Mouse (Mus musculus): ENCODE data around the gene Mlycd.
"Not testable (repeated sequence)": the region's sequence is repeated elsewhere in the genome, so short reads cannot be mapped to it uniquely, and the experiment has no call there.

Mlycd gene

GRCm38 (mm10) chr8:119394524-119395026 lies at the start of gene Mlycd:
Mlycd (plus strand) TSS chr8:119394878.
- peak; percentile 84 for DNase-seq (ENCODE audit: low spot score)

DNA sequence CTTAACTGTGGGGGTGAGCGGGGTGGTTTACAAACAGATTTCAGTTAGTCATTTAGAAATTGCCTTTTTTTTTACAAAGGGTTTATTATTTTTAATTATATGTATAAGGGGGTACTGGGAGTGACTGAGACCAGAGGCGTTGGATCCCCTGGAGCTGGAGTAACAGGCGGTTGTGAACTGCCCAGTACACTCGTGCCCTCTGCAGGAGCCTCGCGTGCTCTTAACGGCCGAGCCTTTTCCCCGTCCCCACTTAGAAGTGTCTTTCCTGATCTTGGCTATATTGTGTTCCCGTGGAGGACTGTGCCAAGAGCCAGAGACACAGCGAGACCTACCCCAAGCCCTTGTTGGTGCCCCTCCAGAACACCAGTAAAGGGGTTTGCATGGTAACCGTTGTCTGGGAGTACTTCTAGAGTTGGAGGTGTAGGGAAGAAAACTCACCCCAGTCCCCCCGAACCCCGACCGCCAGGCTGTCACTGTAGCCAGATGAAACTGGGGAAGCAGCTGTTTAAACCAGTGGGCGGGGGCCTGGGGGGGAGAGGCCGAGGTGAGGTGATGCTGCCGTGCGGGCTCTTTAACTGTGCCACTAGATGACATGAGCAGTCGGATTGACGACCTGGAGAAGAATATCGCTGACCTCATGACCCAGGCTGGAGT lies 49.5 kb upstream of the Mlycd start:
- no peak for DNase-seq (ENCODE audit: low spot score)

- no peak for DNase-seq (ENCODE audit: low spot score)
These were observed 49.0 kb upstream of the Mlycd start for GRCm38 (mm10) chr8:119345683-119346075.

DNA sequence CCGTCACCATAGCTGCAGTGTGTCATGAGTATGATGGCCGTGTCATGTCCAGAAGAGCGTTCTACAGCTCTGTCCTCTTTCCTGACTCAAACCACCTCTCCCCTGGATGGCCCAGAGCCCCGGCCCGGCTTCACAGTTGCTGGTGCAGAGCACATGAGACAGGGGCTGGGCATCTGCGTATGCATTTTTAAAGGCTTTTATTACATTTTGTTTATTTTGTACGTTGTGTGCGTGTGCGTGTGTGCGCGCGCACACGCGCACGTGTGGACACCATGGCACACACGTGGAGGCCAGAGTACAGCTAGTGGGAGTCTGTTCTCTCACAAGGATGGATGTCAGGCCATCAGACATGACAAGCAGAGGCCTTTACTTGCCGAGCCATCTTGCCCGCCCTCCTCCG lies 43.0 kb upstream of the Mlycd start:
- no peak for DNase-seq (ENCODE audit: low spot score)

- no peak for DNase-seq (ENCODE audit: low spot score)
These were observed 41.6 kb upstream of the Mlycd start for GRCm38 (mm10) chr8:119352977-119353658.

DNA sequence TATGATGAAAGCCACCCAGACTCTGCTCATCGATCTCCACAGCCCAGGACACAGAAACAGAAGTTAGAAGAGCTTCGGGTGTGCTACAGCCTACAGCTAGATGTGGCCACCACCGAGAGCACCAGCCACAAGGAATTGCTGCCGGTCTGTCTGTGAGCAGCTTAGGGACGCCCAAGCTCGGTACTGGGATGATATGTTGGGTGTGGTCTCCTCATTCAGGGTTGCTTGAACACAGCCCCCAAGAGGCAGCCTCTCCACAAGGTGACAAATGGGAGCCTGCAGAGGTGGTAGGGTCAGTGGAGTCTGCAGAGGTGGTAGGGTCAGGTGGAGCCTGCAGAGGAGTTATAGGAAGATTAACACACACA lies 41.0 kb upstream of the Mlycd start:
- DNase-seq (ENCODE audit: low spot score) = no peak

- not testable (repeated sequence) for DNase-seq (ENCODE audit: low spot score)
These were observed 38.0 kb upstream of the Mlycd start for GRCm38 (mm10) chr8:119356631-119357030.

GRCm38 (mm10) chr8:119358175-119358574 lies 36.5 kb upstream of the Mlycd start:
- no peak for DNase-seq (ENCODE audit: low spot score)

DNA sequence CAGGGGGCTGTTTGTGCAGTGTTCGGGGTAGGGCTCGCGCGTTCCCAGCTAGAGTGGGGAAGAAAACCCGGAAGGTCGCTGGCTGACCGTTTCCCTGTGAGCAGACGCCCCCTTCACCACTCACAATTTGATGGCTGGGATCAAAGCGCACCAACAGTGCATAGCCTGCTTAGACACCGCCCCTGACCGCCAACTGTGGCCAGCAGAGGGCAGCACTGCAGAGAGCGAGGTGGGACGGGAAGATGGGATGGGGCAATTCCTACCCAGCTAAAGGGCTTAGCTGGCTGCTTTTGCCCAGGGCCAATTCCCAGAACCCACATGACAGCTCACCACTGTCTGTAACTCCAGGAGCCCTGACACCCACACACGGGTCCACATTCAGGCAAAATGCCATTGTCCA lies 35.8 kb upstream of the Mlycd start:
- DNase-seq (ENCODE audit: low spot score) = peak; percentile 54

DNA sequence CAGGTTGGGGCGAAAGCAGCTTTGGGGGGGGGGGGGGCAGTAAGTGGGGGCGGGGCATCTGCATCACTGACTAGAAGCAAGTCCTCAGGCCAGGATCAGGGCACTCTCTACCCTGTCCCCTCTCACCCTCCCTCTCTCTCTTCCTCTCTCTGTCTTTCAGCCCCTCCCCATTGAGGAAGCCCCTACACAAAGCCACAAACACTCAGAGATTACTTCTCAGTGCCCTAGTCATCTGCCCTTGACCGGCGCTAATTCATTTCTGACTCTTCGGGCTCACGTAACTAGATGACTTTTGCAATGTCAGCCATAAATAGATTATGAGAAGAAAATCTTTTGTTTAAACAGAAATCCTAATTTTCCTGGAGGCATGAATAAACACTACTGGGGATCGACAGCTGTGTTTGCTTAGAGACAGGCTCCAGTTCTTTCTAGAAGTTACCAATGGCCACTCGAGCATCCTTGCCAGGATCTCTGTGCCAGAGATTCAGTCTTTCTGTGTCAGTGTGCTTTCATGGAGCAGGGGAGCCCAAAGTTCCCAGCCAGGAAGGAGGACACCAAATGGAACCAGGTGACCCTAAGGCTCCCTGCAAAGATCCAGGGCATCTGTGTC lies 33.9 kb upstream of the Mlycd start:
- no peak for DNase-seq (ENCODE audit: low spot score)

DNA sequence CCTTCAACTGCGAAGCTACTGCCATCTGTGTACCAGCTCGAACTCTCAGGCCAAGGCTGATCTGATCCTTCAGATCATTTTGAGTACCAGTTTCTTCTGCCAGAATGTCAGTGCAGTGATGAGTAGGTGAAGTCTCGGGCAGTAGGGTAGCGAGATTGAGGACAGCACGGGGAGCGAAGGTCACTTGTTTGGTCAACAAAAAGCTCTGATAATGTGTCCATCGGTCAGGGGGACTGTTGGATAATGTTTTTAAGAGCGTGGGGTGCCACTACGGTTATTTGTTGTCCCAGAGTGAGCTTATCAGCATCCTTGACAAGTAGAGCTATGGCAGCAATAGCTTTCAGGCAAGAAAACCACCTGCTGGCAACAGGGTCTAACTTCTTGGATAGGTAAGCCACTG lies 20.0 kb upstream of the Mlycd start:
- not testable (repeated sequence) for DNase-seq (ENCODE audit: low spot score)

DNA sequence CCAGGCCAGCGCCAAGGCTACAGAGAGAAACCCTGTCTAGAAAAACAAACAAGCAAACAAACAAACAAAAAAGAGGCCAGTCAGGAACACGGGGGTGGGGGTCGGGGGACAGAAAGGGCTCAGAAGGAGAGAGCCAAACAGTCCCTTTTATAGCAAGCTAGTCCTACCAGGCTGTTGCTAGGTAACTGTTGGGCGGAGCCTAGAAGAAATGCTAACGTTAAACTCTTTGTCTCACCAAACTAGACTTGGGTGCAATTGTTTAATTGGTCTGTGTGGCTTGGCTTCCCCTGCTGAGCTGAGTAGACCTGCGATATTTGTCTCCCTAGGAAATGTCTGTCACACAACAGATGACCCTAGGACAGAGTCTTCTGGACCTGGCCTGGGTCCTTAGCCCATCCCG lies 16.2 kb upstream of the Mlycd start:
- DNase-seq (ENCODE audit: low spot score) = no peak

DNA sequence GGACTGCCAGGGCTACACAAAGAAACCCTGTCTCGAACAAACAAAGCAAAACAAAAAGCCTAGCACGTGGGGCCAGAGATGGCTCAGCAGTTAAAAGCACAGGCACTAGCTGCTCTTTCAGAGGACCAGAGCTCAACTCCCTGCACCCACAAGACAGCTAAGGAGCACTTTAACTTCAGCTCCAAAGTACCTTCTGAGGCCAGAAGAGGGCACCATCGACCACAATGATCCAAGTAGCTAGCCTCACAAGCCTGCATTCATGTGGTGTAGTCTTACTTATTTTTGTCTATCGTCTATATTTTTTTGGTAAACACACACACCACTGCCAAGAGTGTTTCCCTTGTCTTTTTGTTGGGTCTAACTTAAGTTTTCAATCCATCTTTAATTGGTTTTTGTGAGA lies 14.1 kb upstream of the Mlycd start:
- DNase-seq (ENCODE audit: low spot score) = no peak

- peak; percentile 67 for DNase-seq (ENCODE audit: low spot score)
These were observed 10.2 kb upstream of the Mlycd start for GRCm38 (mm10) chr8:119384478-119384877.

GRCm38 (mm10) chr8:119385854-119386253 lies 8.8 kb upstream of the Mlycd start:
- DNase-seq (ENCODE audit: low spot score) = no peak

DNA sequence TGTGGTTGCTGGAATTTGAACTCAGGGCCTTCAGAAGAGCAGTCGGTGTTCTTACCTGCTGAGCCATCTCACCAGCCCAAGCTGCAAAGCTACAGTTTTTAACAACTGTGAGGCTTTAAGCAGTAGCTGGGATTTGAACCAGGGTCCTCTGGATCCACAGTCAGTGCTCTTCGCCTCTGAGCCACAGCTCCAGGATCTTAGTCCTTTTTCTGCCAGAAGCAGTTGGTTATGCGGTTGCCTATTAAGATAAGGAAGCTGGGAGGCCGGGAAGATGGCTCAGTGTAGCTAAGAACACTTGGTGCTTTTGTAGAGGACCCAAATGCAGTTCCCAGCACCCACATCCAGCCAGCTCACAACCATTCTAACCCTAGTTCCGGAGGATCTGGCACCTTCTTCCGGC lies 7.7 kb upstream of the Mlycd start:
- no peak for DNase-seq (ENCODE audit: low spot score)

GRCm38 (mm10) chr8:119394097-119394496 lies 581 bp upstream of the Mlycd start:
- DNase-seq (ENCODE audit: low spot score) = no peak

DNA sequence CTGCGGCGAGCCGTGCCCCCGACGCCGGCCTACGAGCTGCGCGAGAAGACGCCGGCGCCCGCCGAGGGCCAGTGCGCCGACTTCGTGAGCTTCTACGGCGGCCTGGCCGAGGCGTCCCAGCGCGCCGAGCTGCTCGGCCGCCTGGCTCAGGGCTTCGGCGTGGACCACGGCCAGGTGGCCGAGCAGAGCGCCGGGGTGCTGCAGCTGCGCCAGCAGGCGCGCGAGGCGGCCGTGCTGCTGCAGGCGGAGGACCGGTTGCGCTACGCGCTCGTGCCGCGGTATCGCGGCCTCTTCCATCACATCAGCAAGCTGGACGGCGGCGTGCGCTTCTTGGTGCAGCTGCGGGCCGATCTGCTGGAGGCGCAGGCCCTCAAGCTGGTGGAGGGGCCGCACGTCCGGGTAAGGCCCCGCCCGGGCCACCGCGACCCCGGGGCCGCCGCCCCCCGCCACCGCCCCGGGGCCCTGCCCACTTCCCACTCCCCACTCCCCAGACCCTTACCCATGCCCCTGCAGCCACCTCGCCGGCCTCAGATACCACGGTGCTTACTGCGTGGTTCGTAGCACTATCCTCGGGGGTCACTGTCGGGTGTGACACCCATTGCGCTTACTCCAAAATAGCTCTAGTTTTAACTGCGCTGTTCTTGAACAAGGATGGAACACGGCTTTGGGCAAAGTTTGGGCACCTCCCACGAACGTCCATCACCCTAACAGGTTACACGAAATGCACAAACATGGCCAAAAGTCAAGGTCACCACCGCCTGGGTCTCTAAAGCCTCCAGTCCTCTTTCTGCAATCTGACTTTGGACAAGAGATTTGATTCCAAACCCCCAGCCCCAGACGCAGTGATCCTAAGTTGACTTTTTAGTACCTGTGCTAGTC lies 633 bp downstream of the Mlycd start:
- DNase-seq (ENCODE audit: low spot score) = no peak

- DNase-seq (ENCODE audit: low spot score) = no peak
These were observed 3.9 kb downstream of the Mlycd start for GRCm38 (mm10) chr8:119398558-119398957.

GRCm38 (mm10) chr8:119399255-119399654 lies 4.6 kb downstream of the Mlycd start:
- DNase-seq (ENCODE audit: low spot score) = no peak

DNA sequence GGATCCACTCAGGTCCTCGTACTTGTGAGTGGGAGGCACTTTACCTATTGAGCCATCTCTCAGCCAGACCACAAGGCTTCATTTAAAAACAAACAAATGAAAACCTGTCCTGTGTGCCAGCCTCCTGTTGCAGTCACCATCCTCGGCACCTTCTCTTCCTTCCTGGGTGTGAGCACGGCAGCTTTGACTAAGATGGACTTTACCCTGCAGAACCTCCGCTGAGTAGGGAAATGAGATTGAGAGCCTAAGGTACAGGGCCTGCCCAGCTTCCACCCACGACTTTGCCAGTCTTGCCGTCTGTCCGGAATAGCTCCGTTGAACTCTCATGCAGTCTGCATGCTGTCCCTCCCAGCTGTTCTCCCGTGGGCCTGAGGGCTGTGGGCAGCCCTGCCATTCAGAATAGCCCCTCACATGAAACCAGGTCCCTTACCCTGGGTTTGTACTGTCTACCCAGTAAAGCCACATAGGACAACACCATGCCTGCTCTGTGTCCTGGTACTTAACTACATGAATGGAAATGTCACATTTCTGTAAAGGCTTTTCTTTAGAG lies 5.5 kb downstream of the Mlycd start:
- DNase-seq (ENCODE audit: low spot score) = no peak

GRCm38 (mm10) chr8:119400904-119401303 lies 6.2 kb downstream of the Mlycd start:
- DNase-seq (ENCODE audit: low spot score) = no peak

Measured in ovary, postnatal 14 days (tissue).